Mouse (Mus musculus) mouse embryonic stem cell (cell line): Measurements from ENCODE around the gene Gpr87.

Experiments used
- in situ Hi-C, 2 experiments: fragments of 300-500 bp; cut with MboI; formaldehyde crosslinking; loops; 1 replicate in 1 of 2; 3 replicates in 1 of 2; pipeline ENCODE4 v1.14.3; 2019 to 2020; ENCODE audit warnings: low sequenced_read_pairs in 2 of 2, low pct_unique_long_range_greater_than_20kb in 1 of 2, mixed read lengths in 1 of 2; ENCODE audit not compliant: unreplicated experiment in 1 of 2

Gene Gpr87

DNA sequence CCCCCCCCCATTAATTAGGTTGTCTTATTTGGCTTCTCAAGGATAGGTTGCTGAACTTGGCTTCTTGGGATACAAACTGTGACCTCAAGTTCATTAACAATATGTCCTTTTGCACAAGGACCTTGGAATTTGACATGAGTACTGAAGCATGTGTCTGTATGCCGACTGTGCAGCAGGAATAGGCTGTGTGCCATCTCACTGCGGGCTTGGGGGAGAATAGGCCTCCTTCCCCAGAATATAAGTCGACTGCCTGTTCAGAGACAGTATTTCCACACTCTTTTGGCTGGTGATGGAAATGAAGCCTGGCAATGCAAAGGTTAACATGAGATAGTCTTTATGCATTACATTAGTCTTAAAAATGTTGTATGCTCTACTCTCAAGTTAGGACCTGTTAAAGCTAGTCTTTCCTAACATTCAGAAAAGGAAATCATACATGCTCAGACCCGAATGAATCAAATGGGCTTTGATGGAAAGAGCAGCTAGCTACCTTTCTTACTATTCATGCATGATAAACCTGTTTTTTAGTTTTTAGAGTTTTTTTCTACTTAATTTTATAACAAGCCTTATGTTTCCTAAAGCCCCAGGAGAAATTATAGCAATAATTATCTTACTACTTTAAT is 2.5 kb upstream of the Gpr87 start:
- in situ Hi-C loops = no loop called here

DNA sequence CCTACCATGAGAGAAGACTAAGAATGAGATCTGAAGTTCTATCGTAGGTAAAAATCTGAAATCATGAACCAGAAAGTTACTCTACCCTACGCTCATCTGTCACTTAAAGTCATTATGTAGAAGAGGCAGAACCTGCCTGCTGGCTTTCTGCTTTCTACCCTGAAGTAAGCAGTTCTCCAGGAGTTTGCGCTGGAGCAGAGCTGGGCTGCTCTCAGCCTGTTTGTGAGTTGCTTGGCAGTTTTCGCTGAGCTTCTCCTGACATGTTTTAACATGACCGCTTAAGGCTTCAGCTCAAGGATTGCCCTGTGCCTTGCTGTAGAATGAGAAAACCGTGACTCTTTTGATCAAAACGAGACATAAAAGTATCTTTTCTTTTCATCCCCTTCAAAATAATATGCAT is 805 bp downstream of the Gpr87 start:
- in situ Hi-C loops = no loop called here

DNA sequence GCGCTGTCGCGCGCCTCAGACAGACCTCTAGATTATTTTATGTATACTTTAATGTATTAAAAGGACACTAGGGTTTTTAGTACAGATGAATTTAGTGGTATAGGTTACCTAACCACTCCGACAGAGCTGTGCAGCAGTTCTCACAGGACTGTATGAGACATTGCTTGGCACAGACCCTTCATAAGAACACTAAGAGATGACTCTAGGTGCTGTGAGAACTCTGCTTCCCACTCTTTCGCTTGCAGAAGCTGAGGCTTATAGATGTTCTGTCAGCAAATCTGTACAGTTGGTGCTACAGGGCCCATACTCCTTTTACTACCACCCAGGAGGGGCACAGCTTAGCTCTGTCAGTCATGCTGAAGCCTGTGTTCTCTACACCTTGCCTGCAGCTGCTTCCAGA is 3.2 kb downstream of the Gpr87 start:
- in situ Hi-C loops = no loop called here

DNA sequence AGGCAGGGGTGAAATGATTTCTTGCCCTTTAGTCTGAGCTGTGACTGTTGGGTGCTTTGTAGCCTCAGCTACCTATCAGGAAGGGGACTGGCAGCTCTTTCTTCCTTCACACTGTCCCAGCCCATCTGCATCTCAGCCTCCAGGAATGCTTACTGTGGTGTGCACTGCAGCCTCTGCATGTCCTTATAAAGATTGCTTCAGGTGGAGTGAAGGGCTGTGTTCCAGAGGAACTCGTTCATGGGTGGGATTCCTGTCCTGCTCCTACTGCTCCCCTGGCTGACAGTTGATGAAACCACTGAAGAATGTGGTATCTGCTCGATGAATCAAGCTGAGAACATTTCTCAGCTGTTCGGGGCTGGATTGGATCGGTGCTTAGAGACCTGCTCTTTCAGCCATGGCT is 7.6 kb downstream of the Gpr87 start:
- in situ Hi-C loops = no loop called here

DNA sequence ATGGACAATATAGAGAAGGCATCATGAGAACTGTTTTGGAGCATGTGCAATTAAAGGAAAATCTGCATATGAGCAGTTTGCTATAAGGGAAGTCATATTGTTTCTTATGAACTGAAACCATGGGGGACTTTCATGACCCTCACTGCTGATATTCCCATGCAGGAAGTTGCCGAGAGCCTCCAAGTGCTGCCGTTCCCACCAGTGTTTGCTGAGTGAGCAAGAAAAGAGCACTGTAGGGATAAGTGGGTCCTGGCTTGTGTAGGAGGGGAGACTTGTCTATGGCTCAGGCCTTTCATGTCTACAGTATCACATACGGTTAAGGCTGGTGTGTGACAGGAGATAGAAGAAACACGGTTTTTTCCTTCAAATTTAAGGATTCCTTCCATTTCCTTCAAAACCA is 9.2 kb downstream of the Gpr87 start:
- in situ Hi-C loops = no loop called here

DNA sequence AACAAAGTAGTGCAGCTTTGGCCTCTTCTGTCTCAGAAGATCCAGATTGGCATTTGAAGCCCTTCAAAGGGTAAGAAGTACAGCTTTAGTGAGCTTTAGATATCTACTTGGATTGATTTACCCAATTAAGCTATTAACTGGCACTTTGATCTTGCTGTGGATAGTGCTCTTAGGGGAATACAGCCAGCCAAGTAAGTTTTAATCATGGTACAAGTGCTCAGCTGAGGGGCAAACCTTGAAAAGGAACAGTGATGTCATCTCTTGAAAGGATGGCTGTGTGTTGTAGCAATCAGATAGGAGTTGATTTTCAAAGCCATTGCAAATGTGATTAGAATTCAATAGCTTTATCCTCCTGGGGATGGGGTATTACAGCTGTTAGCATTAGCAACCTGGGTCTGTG is 12.8 kb downstream of the Gpr87 start:
- in situ Hi-C loops = no loop called here

DNA sequence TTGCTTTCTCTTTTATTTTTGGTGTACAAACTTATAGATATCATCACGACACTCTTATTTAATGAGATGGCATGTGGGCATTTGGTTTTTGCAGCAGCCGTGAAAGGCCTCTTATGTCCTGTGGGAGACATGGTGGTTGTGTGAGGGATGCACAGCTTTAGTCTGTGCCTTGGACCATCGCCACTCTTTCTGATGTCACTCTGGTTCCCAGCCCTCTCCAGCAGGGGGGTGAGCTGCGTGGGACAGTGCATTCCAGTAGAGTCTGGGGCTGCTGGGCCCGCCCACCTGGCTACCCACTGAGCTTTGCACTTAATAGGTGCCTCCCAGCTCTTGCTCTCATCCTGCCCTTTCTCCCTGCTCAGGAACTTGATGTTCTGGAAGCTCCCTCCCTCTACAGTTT is 13.8 kb downstream of the Gpr87 start:
- in situ Hi-C loops = no loop called here

DNA sequence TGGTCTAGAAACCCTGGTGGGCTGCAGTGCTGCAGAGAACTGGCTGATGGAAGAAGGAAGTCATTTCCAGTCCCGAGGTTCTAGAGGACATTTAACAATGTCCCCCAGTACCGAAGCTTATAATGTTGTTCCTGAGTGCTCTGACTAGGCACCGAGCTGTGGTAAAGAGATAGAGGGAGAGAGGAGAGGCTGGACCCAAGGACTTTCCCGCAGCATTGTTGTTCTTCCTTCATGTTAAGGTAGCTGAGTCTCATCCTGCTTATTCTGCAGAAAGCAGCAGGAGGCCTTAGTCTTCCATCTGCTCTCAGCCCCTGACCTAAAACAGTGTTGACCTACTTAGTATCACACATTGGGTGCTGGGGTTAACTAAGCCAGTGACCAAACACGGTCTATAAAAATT is 18.0 kb downstream of the Gpr87 start:
- in situ Hi-C loops = no loop called here

DNA sequence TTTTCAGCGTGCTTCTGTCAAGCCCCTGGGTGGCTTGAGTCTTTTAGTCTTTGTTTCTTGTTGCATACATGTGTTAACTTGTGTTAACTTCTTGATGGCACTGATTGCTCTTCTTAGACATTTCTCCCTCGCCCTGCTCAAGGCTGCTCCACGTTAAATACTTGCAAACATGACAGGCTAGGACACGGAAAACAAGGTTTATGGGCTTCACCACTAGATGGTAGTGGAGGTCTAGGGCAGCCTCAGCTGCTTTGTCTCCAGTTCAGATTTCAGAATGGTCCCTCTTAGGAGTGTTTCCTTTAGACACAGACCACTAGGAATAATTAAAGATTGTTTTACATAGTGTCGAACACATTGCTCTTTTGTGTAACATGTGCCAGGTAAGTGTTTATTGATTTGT is 19.7 kb downstream of the Gpr87 start:
- in situ Hi-C loops = no loop called here

DNA sequence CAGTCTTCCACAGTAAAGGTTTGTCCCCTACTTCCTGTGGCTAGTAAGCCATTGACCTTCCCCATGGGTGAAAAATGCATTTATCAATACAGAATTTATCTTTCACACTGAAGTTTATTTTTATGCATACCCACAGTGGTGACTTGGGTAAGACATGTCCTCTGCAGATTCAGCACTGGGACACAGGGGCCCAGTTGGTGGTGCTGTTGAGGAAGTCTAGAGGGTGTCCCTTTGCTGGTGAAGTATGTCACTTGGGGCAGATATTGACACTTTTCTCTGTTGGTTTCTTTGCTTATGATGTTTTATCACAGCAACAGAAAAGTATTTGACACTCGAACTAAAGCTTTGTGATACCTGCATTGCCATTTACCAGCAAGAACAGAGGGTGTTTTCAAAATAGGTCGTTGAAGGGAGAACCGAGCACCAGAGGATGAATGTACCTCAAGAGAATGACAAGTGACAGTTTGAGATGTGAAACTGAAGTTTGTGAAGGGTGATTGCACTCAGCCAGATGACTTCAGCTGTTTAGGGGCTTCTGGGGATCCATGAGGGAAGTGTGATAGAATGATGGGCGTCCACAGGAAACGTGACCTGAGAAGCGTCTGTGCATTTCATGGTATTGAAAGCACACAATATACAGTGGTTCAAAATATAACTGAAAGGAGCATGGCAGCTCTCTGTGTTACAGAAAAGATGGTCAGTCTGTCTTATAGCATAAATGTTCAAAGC is 20.3 kb downstream of the Gpr87 start:
- in situ Hi-C loops = no loop called here

DNA sequence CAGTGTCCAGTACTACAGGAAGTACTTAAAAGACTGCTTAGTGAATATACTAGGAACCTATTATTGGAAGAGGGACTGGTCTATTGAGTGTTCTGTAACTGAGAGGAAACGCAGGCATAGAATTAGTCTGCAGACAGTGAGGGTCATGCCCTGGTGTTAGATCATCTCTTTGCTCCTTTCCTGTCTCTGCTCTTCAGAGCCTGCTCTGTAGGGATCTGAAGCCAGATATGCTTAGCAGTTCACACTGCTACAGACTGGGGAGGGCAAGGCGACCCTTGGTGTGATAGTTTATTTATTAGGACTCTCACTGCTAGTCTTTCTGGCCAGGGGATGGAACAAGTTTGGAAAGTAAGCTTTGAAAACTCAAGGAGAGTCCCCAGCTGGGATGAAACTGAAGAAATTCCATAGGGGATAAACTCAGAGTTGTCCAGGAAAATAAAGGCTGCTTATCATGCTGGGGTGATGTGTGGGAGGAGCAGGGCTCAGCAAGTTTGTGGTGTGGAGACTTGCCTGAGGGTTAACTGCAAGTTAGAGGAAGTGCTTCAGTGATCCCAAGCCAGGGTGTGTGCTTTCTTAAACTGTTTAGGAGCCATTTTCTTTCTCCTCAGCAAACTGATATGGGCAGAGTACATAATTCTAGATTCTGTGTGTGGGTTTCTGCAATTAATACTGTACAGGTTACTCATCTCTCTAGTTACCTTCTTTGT is 24.8 kb downstream of the Gpr87 start:
- in situ Hi-C loops = no loop called here

DNA sequence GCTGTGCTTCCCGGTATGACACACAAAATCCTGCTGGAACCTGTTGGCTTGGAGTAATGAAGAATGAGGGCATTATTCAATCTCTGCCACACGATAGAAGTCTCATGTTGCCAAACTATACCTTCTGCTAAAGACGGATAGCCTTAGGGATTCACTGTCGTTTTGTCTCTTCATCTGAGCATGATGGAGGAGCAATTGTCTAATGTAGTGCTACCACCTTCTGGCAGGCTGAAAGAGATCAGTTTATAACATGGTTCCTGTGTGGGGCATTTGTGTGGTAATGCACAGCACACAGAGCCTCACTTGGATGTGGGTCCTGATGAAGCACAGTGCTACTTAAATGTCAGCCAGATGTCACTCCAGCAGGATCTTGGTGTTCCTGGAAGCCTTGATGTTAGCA is 25.7 kb downstream of the Gpr87 start:
- in situ Hi-C loops = no loop called here

DNA sequence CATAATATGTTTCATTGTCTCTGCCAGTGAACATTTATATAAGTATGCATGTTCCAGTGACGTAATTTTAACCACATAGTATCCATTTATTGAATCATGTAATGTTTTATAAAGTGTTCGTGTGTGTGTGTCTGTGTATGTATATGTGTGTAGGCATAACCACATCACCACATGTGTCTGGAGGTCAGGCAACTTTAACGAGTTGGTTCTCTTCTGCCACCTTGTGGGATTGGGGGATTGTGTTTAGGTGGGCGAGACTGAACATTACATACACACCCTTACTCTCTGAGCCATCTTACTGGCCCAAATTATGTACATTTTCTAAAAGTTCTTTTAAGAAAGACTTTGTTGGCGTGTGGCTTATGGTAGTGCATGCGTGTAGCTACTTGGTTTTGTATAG is 26.4 kb downstream of the Gpr87 start:
- in situ Hi-C loops = no loop called here

DNA sequence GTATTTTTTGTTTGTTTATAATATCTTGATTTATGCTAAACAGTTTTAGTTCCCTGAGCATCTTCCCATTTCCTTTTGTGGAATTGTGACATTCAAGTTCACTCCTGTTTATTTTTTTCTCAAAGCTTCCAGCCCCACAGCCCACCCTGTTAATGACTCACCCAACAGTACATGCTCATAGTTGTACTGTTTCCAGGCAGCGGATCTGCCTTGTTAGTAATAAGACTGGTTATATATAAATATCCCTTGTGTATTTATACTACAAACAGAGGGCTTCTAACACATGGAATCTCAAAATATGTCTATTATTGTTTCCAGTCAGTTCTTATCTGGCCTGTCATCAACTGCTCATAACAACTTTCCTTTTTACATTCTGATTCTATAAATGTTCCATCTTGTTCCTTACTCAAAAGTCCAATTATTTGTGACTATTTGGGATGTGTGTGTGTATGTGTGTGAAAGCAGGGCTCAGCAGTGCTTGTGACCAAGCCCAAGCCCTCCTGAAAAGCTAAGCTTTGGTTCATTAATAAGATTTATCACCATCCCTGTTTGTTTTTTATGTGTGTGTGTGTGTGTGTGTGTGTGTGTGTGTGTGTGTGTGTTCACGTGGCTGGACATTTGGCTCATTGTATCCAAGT is 27.4 kb downstream of the Gpr87 start:
- in situ Hi-C loops = no loop called here

DNA sequence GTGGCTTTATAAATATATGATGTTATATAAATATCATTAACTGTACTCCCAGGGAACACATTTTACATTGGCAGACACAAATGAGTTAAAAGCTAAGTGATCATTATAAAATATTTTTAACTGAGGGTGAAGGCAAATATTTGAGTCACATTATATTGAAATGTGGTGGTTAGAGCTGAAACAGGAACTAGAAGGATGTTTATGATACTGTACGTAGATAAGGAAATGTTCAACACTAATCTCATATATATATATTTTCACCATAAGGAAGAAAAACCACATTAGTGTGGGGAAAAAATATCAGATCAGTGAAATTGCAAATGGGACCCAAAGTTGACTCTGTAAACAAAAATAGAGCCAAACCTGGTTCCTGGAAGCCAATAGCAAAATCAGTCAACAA is 34.4 kb downstream of the Gpr87 start:
- in situ Hi-C loops = no loop called here

DNA sequence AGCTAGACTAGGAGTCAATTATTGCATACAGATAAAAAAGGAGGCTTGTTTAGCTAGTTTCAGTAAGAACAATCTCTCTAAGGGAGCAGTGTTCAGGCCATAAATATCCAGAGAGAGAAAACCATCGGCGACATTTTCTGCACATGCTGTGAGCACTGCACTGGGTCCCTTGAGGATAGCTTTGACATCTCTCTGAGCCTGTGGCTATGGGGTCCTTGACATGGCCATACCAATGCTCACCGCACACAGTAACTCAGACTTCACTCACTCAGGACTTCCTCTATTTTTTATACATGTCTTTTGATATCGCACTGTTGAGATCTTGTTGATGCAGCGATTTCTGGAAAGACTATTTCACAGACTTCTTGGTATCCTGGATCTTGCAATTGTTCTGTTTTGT is 37.9 kb downstream of the Gpr87 start:
- in situ Hi-C loops = no loop called here

DNA sequence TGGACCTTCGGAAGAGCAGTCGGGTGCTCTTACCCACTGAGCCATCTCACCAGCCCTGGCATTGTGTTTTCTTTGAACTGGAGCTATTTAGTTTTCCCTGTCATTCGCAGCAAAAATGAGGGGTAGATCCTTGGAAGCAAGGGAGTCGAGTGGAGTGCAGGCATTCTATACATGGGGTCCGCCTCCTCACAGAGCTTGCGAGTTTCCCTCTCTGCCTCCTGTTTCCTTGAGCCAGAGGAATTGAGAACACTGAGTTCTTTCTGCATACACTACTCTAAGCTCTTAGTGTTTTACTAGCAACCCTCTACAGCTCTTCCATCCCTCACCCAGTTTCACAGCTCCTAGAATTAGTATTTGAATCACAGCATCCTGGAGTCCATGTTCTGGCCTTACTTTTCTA is 39.5 kb downstream of the Gpr87 start:
- in situ Hi-C loops = no loop called here

DNA sequence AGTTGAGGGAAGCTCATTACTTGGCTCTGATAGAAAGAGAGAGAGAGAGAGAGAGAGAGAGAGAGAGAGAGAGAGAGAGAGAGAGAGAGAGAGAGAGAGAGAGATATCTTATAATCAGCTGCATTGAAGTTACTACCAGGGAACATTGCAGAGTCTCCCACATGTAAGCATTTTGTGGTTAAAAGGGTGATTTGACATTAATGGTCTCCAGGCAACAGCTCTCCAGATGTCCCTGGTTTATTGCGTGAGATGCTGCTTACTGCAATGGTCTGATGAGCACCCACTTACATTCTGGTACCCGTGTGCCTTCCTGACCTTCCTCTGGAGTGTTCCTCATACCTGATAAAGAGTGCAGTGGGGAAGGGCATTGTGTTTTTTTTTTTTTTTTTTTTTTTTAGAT is 40.0 kb downstream of the Gpr87 start:
- in situ Hi-C loops = no loop called here

DNA sequence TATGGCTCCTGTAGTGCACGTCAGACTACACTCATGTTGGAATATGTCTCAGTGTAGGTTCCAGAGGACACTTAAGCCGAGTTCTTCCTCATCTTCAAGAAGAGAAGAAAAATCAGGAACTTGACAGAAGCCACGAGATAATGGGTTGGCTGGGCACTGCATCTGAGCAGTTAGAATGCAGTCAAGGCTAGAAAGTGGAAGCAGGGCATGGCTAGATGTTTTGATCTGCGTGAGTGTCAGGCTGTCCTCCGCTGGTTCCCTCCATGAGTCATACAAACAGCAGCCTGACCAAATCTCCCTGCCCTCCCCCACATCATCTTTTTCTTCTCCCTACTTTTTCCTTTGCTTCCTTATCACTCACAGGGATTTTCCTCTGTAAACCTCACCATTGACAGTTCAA is 41.5 kb downstream of the Gpr87 start, which contains the start of gene P2ry14:
Gene P2ry14, minus strand, starts transcription at position 195 of the 400 bp plus-strand sequence.
- in situ Hi-C loops = no loop called here
